Mouse (Mus musculus) spleen, adult 2 months (tissue): ENCODE measurements around the gene Usp47.

Experiments used
- CTCF ChIP-seq: fragments of 200-500 bp; IDR thresholded peaks from 2 replicates; pipeline ENCODE4 v1.5.1; 2011; ENCODE audit warnings: mild to moderate bottlenecking, inconsistent platforms; ENCODE audit not compliant: insufficient read depth, insufficient read length, insufficient replicate concordance; ENCODE audit errors: extremely low read depth
- POLR2A ChIP-seq: fragments of 200-500 bp; IDR thresholded peaks from 2 replicates; pipeline ENCODE4 v1.6.1; 2011; ENCODE audit warnings: low read depth, low read length, inconsistent platforms

GRCm38 (mm10) chr7:112048643-112049042 lies 25.3 kb downstream of the Usp47 start:
- TF ChIP-seq POLR2A: no peak
- no peak for TF ChIP-seq CTCF
